Mouse (Mus musculus): ENCODE measurements around the gene Utp11. TPM values are rescaled to one million over a fixed set of nuclear protein-coding genes. Genes with fewer than 3 reads are reported as not detected.
A peak's percentile ranks its signal among the peaks of the same experiment; 100 is the strongest.
"Not testable (repeated sequence)": the region's sequence is repeated elsewhere in the genome, so short reads cannot be mapped to it uniquely, and the experiment has no call there.

The Utp11 gene
- polyA plus RNA-seq, 1 experiment from 2014 or later: 65.4 TPM

DNA sequence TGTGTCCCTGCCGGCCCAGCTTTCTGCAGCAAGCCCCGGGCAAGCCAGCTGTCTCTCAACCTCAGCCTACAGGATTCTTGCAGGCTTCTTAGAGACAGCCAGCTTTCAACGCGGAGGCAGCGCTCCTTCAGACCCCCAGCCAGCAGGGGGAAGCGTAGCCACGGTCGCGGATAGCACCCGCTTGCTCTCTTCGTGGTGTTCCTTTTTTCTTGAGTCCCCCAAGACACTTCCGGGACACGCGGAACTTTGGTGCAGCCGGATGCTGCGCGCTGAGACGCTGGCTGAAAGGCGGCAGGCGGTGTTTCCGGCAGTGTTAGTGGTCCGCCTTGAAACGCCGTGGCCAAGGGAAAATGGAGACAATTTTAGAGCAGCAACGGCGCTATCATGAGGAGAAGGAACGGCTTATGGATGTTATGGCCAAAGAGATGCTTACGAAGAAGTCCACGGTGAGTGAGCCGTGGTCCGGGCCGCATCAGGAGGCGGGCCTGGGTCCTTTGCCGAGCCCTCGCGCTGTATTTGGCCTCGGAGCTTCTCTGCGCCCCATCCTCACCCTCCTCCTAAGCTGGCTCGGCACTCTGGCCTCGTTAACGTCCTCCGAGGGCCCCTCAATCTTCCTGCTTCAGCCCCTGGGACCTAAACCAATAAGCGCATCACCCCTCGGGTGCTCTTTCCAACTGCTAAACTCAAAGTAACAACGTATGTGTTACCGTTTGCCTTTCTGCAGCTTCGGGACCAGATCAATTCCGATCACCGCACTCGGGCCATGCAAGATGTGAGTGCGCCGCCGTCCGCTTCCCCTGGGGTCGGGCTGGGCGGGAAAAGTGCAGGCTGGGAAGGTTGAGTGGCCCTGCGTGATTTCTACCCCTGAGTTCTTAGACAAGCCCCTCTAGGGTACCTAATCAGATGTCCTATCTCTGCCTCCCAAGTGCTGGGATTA, 21.4 kb upstream of the Utp11 start, which contains the start of gene Sf3a3:
Gene Sf3a3, plus strand, starts transcription at position 232 of the 937 bp plus-strand sequence.
- 0% methylated on average over 57 of the region's 57 CpGs for WGBS
- H3K9me3 ChIP-seq (ENCODE audit: low read length): no peaks in the 10 kb centered on the region
- ATAC-seq (ENCODE audit: low FRiP score, low TSS enrichment): peak; percentile 92
- H3K27ac ChIP-seq (ENCODE audit: low read length): peak within 1 kb of the TSS; percentile 17; the same call in 1 of the 2 replicates
- peaks cover 15% of the 10 kb centered on the region for H3K4me1 ChIP-seq (ENCODE audit: insufficient read depth, low read length)
- no peaks in the 10 kb centered on the region for H3K27me3 ChIP-seq (ENCODE audit: insufficient read depth, low read length)
- H3K4me2 ChIP-seq (replicated peaks; ENCODE audit: low read depth, low read length): peak within 1 kb of the TSS; percentile 72
- H3K9ac ChIP-seq (replicated peaks; ENCODE audit: low read length): peak within 1 kb of the TSS; percentile 74
- peaks cover 26% of the 10 kb centered on the region for H3K36me3 ChIP-seq (ENCODE audit: insufficient read depth, low read length)
- H3K4me3 ChIP-seq (ENCODE audit: low read length): peak within 1 kb of the TSS; percentile 65

GRCm38 (mm10) chr4:124713850-124714249, 20.4 kb upstream of the Utp11 start:
- H3K4me1 ChIP-seq (ENCODE audit: insufficient read depth, low read length): peaks cover 22% of the 10 kb centered on the region
- not testable (repeated sequence) for H3K9me3 ChIP-seq (ENCODE audit: low read length); H3K27me3 ChIP-seq (ENCODE audit: insufficient read depth, low read length); H3K9ac ChIP-seq (replicated peaks; ENCODE audit: low read length); H3K4me2 ChIP-seq (replicated peaks; ENCODE audit: low read depth, low read length); H3K4me3 ChIP-seq (ENCODE audit: low read length); ATAC-seq (ENCODE audit: low FRiP score, low TSS enrichment); H3K27ac ChIP-seq (ENCODE audit: low read length)
- H3K36me3 ChIP-seq (ENCODE audit: insufficient read depth, low read length): peaks cover 17% of the 10 kb centered on the region
- 65% methylated on average over 5 of the region's 5 CpGs for WGBS

DNA sequence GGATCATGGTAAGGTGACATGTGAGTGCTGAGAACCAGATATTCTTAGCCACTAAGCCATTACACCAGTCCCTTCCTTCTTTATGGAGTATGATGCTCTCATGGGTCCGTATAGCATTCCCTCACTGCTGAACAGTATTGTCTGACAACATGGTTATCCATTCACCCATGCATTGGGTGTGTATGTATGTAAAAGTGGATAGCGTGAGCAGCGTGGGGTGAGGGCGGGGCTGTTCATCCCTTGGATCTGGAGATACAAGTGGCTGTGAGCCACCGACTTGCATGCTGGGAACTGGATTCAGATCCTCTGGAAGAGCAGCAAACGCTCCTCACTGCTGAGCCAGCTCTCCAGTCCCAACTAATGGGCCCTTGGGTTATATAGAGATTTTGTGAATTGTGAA, 19.2 kb upstream of the Utp11 start:
- no peak overlapping the region for H3K4me3 ChIP-seq (ENCODE audit: low read length)
- H3K36me3 ChIP-seq (ENCODE audit: insufficient read depth, low read length): peaks cover 7% of the 10 kb centered on the region
- peaks cover 31% of the 10 kb centered on the region for H3K4me1 ChIP-seq (ENCODE audit: insufficient read depth, low read length)
- H3K4me2 ChIP-seq (replicated peaks; ENCODE audit: low read depth, low read length): no peak overlapping the region
- H3K9me3 ChIP-seq (ENCODE audit: low read length): no peaks in the 10 kb centered on the region
- no peak for ATAC-seq (ENCODE audit: low FRiP score, low TSS enrichment)
- H3K9ac ChIP-seq (replicated peaks; ENCODE audit: low read length): 0 out of 2 replicates have a peak overlapping the region, but pooled peaks have one; percentile 4
- no peak overlapping the region for H3K27ac ChIP-seq (ENCODE audit: low read length)
- no peaks in the 10 kb centered on the region for H3K27me3 ChIP-seq (ENCODE audit: insufficient read depth, low read length)
- WGBS: 84% methylated on average over 6 of the region's 6 CpGs

- peak overlapping the region; percentile 92 for H3K27ac ChIP-seq (ENCODE audit: low read length)
- H3K4me1 ChIP-seq (ENCODE audit: insufficient read depth, low read length): peaks cover 34% of the 10 kb centered on the region
- H3K9ac ChIP-seq (replicated peaks; ENCODE audit: low read length): no peak overlapping the region
- 9% methylated on average over 5 of the region's 5 CpGs for WGBS
- no peaks in the 10 kb centered on the region for H3K27me3 ChIP-seq (ENCODE audit: insufficient read depth, low read length)
- H3K9me3 ChIP-seq (ENCODE audit: low read length): no peaks in the 10 kb centered on the region
- ATAC-seq (ENCODE audit: low FRiP score, low TSS enrichment): no peak
- no peak overlapping the region for H3K4me3 ChIP-seq (ENCODE audit: low read length)
- H3K4me2 ChIP-seq (replicated peaks; ENCODE audit: low read depth, low read length): peak overlapping the region; percentile 69; the same call in 1 of the 2 replicates
- H3K36me3 ChIP-seq (ENCODE audit: insufficient read depth, low read length): peaks cover 1% of the 10 kb centered on the region; the same call in 1 of the 2 replicates
These were observed 17.4 kb upstream of the Utp11 start for GRCm38 (mm10) chr4:124710776-124711291.

- no peaks in the 10 kb centered on the region for H3K36me3 ChIP-seq (ENCODE audit: insufficient read depth, low read length)
- WGBS: 4% methylated on average over 18 of the region's 18 CpGs
- peak overlapping the region; percentile 92 for H3K27ac ChIP-seq (ENCODE audit: low read length)
- peak overlapping the region; percentile 38 for H3K4me3 ChIP-seq (ENCODE audit: low read length)
- H3K4me2 ChIP-seq (replicated peaks; ENCODE audit: low read depth, low read length): peak overlapping the region; percentile 69
- H3K9me3 ChIP-seq (ENCODE audit: low read length): no peaks in the 10 kb centered on the region
- peak overlapping the region; percentile 58 for H3K9ac ChIP-seq (replicated peaks; ENCODE audit: low read length)
- H3K27me3 ChIP-seq (ENCODE audit: insufficient read depth, low read length): no peaks in the 10 kb centered on the region
- H3K4me1 ChIP-seq (ENCODE audit: insufficient read depth, low read length): peaks cover 36% of the 10 kb centered on the region
- no peak for ATAC-seq (ENCODE audit: low FRiP score, low TSS enrichment)
These were observed 16.6 kb upstream of the Utp11 start for GRCm38 (mm10) chr4:124709961-124710446.

- ATAC-seq (ENCODE audit: low FRiP score, low TSS enrichment): peak; percentile 89
- H3K4me3 ChIP-seq (ENCODE audit: low read length): peak overlapping the region; percentile 43
- peak overlapping the region; percentile 92 for H3K27ac ChIP-seq (ENCODE audit: low read length)
- WGBS: 1% methylated on average over 41 of the region's 41 CpGs
- peak overlapping the region; percentile 69 for H3K4me2 ChIP-seq (replicated peaks; ENCODE audit: low read depth, low read length)
- no peaks in the 10 kb centered on the region for H3K9me3 ChIP-seq (ENCODE audit: low read length)
- no peaks in the 10 kb centered on the region for H3K36me3 ChIP-seq (ENCODE audit: insufficient read depth, low read length)
- H3K9ac ChIP-seq (replicated peaks; ENCODE audit: low read length): peak overlapping the region; percentile 63
- H3K4me1 ChIP-seq (ENCODE audit: insufficient read depth, low read length): peaks cover 48% of the 10 kb centered on the region
- no peaks in the 10 kb centered on the region for H3K27me3 ChIP-seq (ENCODE audit: insufficient read depth, low read length)
These were observed 15.4 kb upstream of the Utp11 start for GRCm38 (mm10) chr4:124708518-124709477.

DNA sequence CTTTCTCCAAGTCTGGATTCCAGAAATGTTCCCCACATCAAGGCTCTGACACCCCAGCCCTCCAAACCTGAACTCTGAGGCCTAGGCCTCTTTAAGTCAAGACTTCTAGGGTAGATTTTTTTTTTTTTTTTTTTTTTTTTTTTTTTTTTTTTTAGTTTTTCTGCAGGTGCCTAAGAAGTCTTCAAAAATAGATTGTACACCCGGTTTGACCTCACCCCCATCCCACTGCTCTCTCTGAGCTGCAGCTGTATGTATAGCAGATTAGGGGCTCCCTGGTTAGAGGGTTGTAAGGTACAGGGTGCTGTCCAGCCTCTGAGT, 14.8 kb upstream of the Utp11 start:
- H3K4me2 ChIP-seq (replicated peaks; ENCODE audit: low read depth, low read length): peak overlapping the region; percentile 69
- not testable (repeated sequence) for H3K36me3 ChIP-seq (ENCODE audit: insufficient read depth, low read length); H3K9me3 ChIP-seq (ENCODE audit: low read length); ATAC-seq (ENCODE audit: low FRiP score, low TSS enrichment); H3K27me3 ChIP-seq (ENCODE audit: insufficient read depth, low read length)
- peak overlapping the region; percentile 92 for H3K27ac ChIP-seq (ENCODE audit: low read length)
- WGBS: 20% methylated on average over 1 of the region's 1 CpGs
- H3K9ac ChIP-seq (replicated peaks; ENCODE audit: low read length): peak overlapping the region; percentile 63; the same call in 1 of the 2 replicates
- H3K4me1 ChIP-seq (ENCODE audit: insufficient read depth, low read length): peaks cover 54% of the 10 kb centered on the region
- H3K4me3 ChIP-seq (ENCODE audit: low read length): peak overlapping the region; percentile 43; the same call in 1 of the 2 replicates

GRCm38 (mm10) chr4:124707381-124708199, 14.2 kb upstream of the Utp11 start:
- not testable (repeated sequence) for H3K9me3 ChIP-seq (ENCODE audit: low read length); H3K4me3 ChIP-seq (ENCODE audit: low read length); H3K27me3 ChIP-seq (ENCODE audit: insufficient read depth, low read length); ATAC-seq (ENCODE audit: low FRiP score, low TSS enrichment); H3K36me3 ChIP-seq (ENCODE audit: insufficient read depth, low read length); H3K9ac ChIP-seq (replicated peaks; ENCODE audit: low read length); H3K4me2 ChIP-seq (replicated peaks; ENCODE audit: low read depth, low read length)
- H3K4me1 ChIP-seq (ENCODE audit: insufficient read depth, low read length): peaks cover 56% of the 10 kb centered on the region
- H3K27ac ChIP-seq (ENCODE audit: low read length): peak overlapping the region; percentile 92
- WGBS: 89% methylated on average over 25 of the region's 25 CpGs
